Mouse (Mus musculus): Measurements from ENCODE around the gene Fam198a.

GRCm38 (mm10) chr9:122023873-122024272 is 73.1 kb downstream of the Fam198a start:
- no peak for TF ChIP-seq CTCF (IDR thresholded peaks at IDR 0.05; ENCODE audit: low read depth, low read length)
- TF ChIP-seq POLR2A (IDR thresholded peaks at IDR 0.05; ENCODE audit: extremely low read depth, insufficient read depth, low read length) = no peak

Measured in liver, adult 2 months (tissue).